Mouse (Mus musculus): ENCODE measurements around the gene Tmcc3. TPM values are rescaled to one million over a fixed set of nuclear protein-coding genes. Genes with fewer than 3 reads are reported as not detected.
A peak's percentile ranks its signal among the peaks of the same experiment; 100 is the strongest.

Gene Tmcc3
- total and polyA plus RNA-seq, 3 experiments: 11.3 to 30.1 (median 23.1) TPM

- Histone ChIP-seq H3K27ac (ENCODE audit: insufficient read depth, low read depth) (peak overlapping the region; percentile 97), H3K4me3 (replicated peaks in 1 of 3; ENCODE audit: low read depth in 2 of 3, low read length in 2 of 3, poor library complexity in 1 of 3) (peak overlapping the region; percentile 55 to 60 (median 59))
- DNase-seq (ENCODE audit: extremely low read depth): peak; percentile 91
Measured at GRCm38 (mm10) chr10:94545259-94546019, 233.7 kb downstream of the Tmcc3 start.

DNA sequence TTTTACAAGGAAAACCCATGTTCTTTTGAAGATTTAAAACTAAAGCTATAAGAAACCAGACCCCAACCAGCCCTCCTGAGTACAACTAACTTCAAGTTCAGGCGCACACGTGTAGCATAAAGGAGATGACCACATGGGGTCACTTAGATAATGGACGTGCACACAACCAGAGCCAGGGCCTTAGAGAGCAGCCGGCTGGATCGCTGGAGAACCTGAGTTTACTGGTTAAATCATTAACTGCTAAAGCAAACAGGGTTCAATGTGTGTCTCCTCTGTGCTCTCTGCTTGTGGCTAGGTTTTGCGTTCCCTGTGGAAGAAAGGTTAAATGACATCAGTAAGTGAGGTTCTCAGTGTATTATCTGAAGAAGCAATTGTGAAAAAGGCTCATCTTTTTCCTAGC, 234.9 kb downstream of the Tmcc3 start:
- H3K36me3 ChIP-seq (replicated peaks in 1 of 2; ENCODE audit: control insufficient read depth in 1 of 2, insufficient read depth in 1 of 2, low read length in 1 of 2): peaks cover 24 to 46% of the 10 kb centered on the region in 2 experiments
- in situ Hi-C loops (cut with MboI; ENCODE audit: low pct_ligation_motif_present, low pct_unique_long_range_greater_than_20kb, low sequenced_read_pairs) (no loop called here), dilution Hi-C loops (cut with MboI; ENCODE audit: extremely low pct_ligation_motif_present, extremely low pct_unique_long_range_greater_than_20kb, low sequenced_read_pairs) (no loop called here)
- H3K9me3 ChIP-seq (replicated peaks; ENCODE audit: low read length): peaks cover 7% of the 10 kb centered on the region
- TF ChIP-seq E2F4 (IDR thresholded peaks at IDR 0.05; ENCODE audit: insufficient replicate concordance, low read depth, low read length): no peak
- TF ChIP-seq HCFC1 (IDR thresholded peaks at IDR 0.05; ENCODE audit: low read depth, low read length): no peak
- no peak for TF ChIP-seq ZKSCAN1 (IDR thresholded peaks at IDR 0.05; ENCODE audit: borderline replicate concordance, low read depth, low read length)
- no peak for TF ChIP-seq ZMIZ1 (IDR thresholded peaks at IDR 0.05; ENCODE audit: low read depth, low read length)
- no peak for TF ChIP-seq PAX5 (IDR thresholded peaks at IDR 0.05; ENCODE audit: low read length)
- TF ChIP-seq GABPA (IDR thresholded peaks at IDR 0.05; ENCODE audit: insufficient replicate concordance, low read depth, low read length): no peak
- H3K4me1 ChIP-seq (ENCODE audit: control insufficient read depth in 1 of 2, insufficient read depth in 2 of 2): peaks cover 29 to 50% of the 10 kb centered on the region in 2 experiments
- H3K79me2 ChIP-seq (replicated peaks; ENCODE audit: control insufficient read depth, extremely low read depth, insufficient read depth, poor library complexity, severe bottlenecking): no peaks in the 10 kb centered on the region
- no peak overlapping the region for H3K4me2 ChIP-seq (ENCODE audit: insufficient read depth, low read depth, poor library complexity, severe bottlenecking)
- DNase-seq (ENCODE audit: extremely low read depth): no peak
- no peak overlapping the region for H3K27ac ChIP-seq (ENCODE audit: insufficient read depth, low read depth)
- H3K4me3 ChIP-seq (replicated peaks in 1 of 3; ENCODE audit: low read depth in 2 of 3, low read length in 2 of 3, poor library complexity in 1 of 3): no peak overlapping the region
- H3K9ac ChIP-seq (ENCODE audit: insufficient read depth, low read depth): no peak overlapping the region
- no peaks in the 10 kb centered on the region for H3K27me3 ChIP-seq (replicated peaks)

More at GRCm38 (mm10) chr10:94545259-94546019, 233.7 kb downstream of the Tmcc3 start:
- H3K79me2 ChIP-seq (replicated peaks; ENCODE audit: control insufficient read depth, extremely low read depth, insufficient read depth, poor library complexity, severe bottlenecking): no peaks in the 10 kb centered on the region
- in situ Hi-C loops (cut with MboI; ENCODE audit: low pct_ligation_motif_present, low pct_unique_long_range_greater_than_20kb, low sequenced_read_pairs): no loop called here
- TF ChIP-seq RAD21 (IDR thresholded peaks at IDR 0.05; ENCODE audit: low read depth, low read length): no peak; the same call in 1 of the 2 replicates
- TF ChIP-seq IRF4 (IDR thresholded peaks at IDR 0.05; ENCODE audit: low read depth, low read length): peak; percentile 91
- TF ChIP-seq POLR2A (IDR thresholded peaks at IDR 0.05; ENCODE audit: low read depth, low read length): peak; percentile 53
- no peak for TF ChIP-seq E2F4 (IDR thresholded peaks at IDR 0.05; ENCODE audit: insufficient replicate concordance, low read depth, low read length)
- TF ChIP-seq MAZ (IDR thresholded peaks at IDR 0.05; ENCODE audit: low read depth, low read length): peak; percentile 76; the same call in 1 of the 2 replicates
- no peak for TF ChIP-seq MAFK (IDR thresholded peaks at IDR 0.05; ENCODE audit: insufficient replicate concordance, low read length)
- TF ChIP-seq USF1 (IDR thresholded peaks at IDR 0.05; ENCODE audit: low read depth, low read length): no peak
- no peak for TF ChIP-seq GABPA (IDR thresholded peaks at IDR 0.05; ENCODE audit: insufficient replicate concordance, low read depth, low read length)
- peak; percentile 32; the same call in 1 of the 2 replicates for TF ChIP-seq JUN (IDR thresholded peaks at IDR 0.05; ENCODE audit: insufficient read depth, low read depth, low read length)
- TF ChIP-seq MXI1 (IDR thresholded peaks at IDR 0.05; ENCODE audit: low read depth, low read length): peak; percentile 85
- TF ChIP-seq MEF2A (IDR thresholded peaks at IDR 0.05; ENCODE audit: borderline replicate concordance, low read depth, low read length): peak; percentile 61; the same call in 1 of the 2 replicates
- TF ChIP-seq SMC3 (IDR thresholded peaks at IDR 0.05; ENCODE audit: low read depth, low read length): no peak
- TF ChIP-seq UBTF (IDR thresholded peaks at IDR 0.05; ENCODE audit: low read depth, low read length): 0 out of 2 replicates have a peak, but pooled peaks have one; percentile 22
- TF ChIP-seq CTCF (conservative IDR thresholded peaks at IDR 0.05 in 1 of 2, IDR thresholded peaks at IDR 0.05 in 1 of 2; ENCODE audit: low read depth in 2 of 2, low read length in 2 of 2): no peak
- TF ChIP-seq SIN3A (IDR thresholded peaks at IDR 0.05; ENCODE audit: low read length): peak; percentile 90
- TF ChIP-seq TBP (conservative IDR thresholded peaks at IDR 0.05; ENCODE audit: low read depth, low read length): 0 out of 2 replicates have a peak, but pooled peaks have one; percentile 45
- peak; percentile 73 for TF ChIP-seq MAX (IDR thresholded peaks at IDR 0.05; ENCODE audit: low read length)
- peak; percentile 53 for TF ChIP-seq HCFC1 (IDR thresholded peaks at IDR 0.05; ENCODE audit: low read depth, low read length)
- TF ChIP-seq JUND (conservative IDR thresholded peaks at IDR 0.05; ENCODE audit: low read depth, low read length): 0 out of 2 replicates have a peak, but pooled peaks have one; percentile 17
- TF ChIP-seq ZC3H11A (IDR thresholded peaks at IDR 0.05; ENCODE audit: low read depth, low read length): no peak
- TF ChIP-seq ELF1 (IDR thresholded peaks at IDR 0.05; ENCODE audit: low read depth, low read length): peak; percentile 69; the same call in 1 of the 2 replicates
- TF ChIP-seq EP300 (IDR thresholded peaks at IDR 0.05; ENCODE audit: low read length): no peak; the same call in 1 of the 2 replicates
- no peak for TF ChIP-seq USF2 (conservative IDR thresholded peaks at IDR 0.05; ENCODE audit: low read depth, low read length)
- TF ChIP-seq ZKSCAN1 (IDR thresholded peaks at IDR 0.05; ENCODE audit: borderline replicate concordance, low read depth, low read length): no peak
- peak; percentile 74; the same call in 1 of the 2 replicates for TF ChIP-seq MYC (IDR thresholded peaks at IDR 0.05; ENCODE audit: low read depth, low read length)
- TF ChIP-seq ETS1 (conservative IDR thresholded peaks at IDR 0.05; ENCODE audit: low read depth, low read length): peak; percentile 100
- TF ChIP-seq BHLHE40 (IDR thresholded peaks at IDR 0.05; ENCODE audit: low read depth, low read length): peak; percentile 100
- TF ChIP-seq TCF12 (IDR thresholded peaks at IDR 0.05; ENCODE audit: low read depth, low read length): peak; percentile 80
- TF ChIP-seq RCOR1 (conservative IDR thresholded peaks at IDR 0.05; ENCODE audit: low read depth, low read length): peak; percentile 80; the same call in 1 of the 2 replicates
- peak; percentile 38; the same call in 1 of the 2 replicates for TF ChIP-seq NELFE (IDR thresholded peaks at IDR 0.05; ENCODE audit: low read depth, low read length)
- dilution Hi-C loops (cut with MboI; ENCODE audit: extremely low pct_ligation_motif_present, extremely low pct_unique_long_range_greater_than_20kb, low sequenced_read_pairs): no loop called here
- H3K9ac ChIP-seq (ENCODE audit: insufficient read depth, low read depth): peak overlapping the region; percentile 61
- H3K9me3 ChIP-seq (replicated peaks; ENCODE audit: low read length): peaks cover 12% of the 10 kb centered on the region
- H3K4me2 ChIP-seq (ENCODE audit: insufficient read depth, low read depth, poor library complexity, severe bottlenecking): peak overlapping the region; percentile 72
- H3K36me3 ChIP-seq (replicated peaks in 1 of 2; ENCODE audit: control insufficient read depth in 1 of 2, insufficient read depth in 1 of 2, low read length in 1 of 2): peaks cover 21 to 49% of the 10 kb centered on the region in 2 experiments
- no peaks in the 10 kb centered on the region for H3K27me3 ChIP-seq (replicated peaks)
- peaks cover 23 to 40% of the 10 kb centered on the region in 2 experiments for H3K4me1 ChIP-seq (ENCODE audit: control insufficient read depth in 1 of 2, insufficient read depth in 2 of 2)
